Mouse (Mus musculus): Measurements from ENCODE around the gene Nploc4.

- TF ChIP-seq CTCF (IDR thresholded peaks at IDR 0.05; ENCODE audit: control insufficient read depth, insufficient read depth, insufficient read length) (no peak), MYOD1 (IDR thresholded peaks at IDR 0.05; ENCODE audit: control insufficient read depth, insufficient read length, low read depth) (no peak)
These were observed 97.5 kb downstream of the Nploc4 start for GRCm38 (mm10) chr11:120339978-120340513.

Data from C2C12 (cell line).